Mouse (Mus musculus) cerebellum, postnatal 25 days (tissue): ENCODE measurements around the gene Slamf9.

ENCODE experiments used
- DNase-seq, 2 experiments: peaks; one replicate each; pipeline ENCODE4 v3.0.0; 2021; ENCODE audit warnings: mixed read lengths in 2 of 2

Gene Slamf9

DNA sequence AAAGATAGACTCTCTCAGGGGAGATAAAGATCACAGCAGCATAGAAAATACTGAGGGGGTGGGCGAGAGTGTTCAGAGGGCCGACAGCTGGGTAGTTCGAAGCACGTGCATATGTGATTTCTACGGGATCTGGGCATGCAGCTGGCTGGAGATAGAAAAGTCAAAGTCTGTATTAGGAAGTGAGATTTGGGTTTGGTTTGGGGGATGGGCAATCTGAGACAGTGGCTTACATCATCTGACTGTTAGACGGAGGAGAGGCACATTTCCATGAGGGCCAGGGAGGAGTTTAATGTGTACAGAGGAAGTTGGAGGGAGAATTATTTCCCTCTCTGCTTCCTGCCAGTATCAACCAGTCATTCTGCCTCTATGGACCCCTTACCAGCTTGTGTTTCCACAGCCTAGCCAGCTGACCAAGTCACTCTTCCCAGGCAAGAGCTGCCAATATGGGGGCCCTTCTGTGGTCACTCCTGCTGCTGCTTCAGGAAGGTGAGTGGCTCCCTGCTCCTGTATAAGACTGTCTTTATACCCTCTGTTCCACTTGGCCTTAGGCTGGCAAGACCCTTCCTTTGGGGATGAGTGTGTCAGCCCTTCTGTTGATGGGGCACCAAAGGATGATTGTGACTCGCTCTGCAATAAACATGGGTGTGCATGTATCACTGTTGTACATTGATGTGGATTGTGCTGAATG, at the start of gene Slamf9:
Slamf9 (plus strand) TSS at position 305 of the 688 bp plus-strand sequence.
- no peak for DNase-seq

DNA sequence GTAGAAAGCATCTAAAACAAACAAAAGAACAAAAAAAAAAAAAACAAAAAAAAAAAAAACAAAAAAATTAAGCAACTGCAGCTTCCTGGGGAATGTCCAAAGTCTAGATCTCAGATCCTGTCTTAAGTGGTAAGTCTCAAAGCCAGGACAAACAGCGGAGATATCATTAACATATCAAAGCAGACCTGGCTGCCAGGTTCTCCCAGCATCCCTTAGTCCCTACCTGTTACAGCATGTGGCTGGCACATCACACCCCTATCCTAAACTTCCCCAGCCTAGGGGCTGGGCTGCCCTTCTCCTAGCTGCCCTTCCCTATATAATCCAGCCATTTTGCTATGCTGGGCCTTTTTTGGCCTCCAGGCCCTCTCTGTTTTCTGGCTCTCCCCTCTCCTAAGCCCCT, 48.7 kb upstream of the Slamf9 start:
- DNase-seq, result no peak

DNA sequence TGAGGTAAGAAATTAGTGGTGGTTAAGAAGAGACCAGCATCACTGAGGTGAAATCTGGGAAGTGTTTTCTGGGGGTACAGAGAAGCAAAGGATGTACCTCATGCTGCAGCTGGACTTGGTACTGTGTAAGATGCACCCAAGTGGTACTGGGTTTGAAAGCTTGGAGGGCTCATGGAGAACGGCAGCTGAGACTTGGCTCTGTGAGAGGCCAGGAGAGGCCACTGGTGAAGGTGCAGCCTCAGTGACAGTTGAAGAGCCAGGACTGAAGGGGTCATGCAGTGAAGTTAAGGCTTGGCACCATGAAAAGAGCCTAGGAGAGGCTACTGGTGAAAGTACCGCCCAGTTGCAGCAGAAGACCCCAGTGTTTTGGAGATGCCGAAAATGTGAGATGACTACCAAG, 47.3 kb upstream of the Slamf9 start:
- no peak for DNase-seq

DNA sequence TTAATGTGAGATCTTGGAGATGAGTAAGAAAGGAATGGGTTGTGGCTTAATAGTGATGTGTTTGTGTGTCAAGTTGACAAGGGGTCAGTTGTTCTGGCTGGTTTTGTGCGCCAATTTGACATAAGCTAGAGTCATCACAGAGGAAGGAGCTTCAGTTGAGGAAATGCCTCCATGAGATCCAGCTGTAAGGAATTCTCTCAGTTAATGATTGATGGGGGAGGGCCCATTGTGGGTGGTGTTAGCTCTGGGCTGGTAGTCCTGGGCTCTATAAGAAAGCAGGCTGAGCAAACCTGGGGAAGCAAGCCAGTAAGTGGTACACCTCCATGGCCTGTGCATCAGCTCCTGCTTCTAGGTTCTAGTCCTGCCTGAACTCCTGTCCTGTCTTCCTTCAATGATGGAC, 46.5 kb upstream of the Slamf9 start:
- DNase-seq, result no peak

DNA sequence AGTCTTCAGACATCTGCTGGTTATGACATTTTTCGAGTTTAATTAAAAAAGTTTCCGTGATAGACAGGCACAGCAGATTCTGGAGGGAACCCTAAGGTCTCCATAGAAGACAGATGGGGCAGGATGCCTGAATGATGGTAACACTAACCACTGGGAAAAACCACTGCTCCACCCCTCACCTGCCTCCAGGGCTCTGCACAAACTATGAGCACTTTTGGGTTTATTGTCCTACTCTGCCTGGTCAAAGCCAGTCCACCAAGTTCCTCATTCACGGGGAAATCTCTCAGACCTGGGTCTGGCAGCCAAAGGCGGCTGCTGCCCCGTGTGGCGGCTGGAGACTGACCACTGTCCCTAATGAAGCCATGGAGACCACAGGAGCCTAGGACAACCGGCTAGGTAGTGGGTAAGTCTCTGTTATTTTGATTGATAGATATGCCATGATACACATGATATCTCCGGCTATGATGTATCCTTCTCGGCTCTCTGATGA, 44.4 kb upstream of the Slamf9 start:
- DNase-seq, result no peak

DNA sequence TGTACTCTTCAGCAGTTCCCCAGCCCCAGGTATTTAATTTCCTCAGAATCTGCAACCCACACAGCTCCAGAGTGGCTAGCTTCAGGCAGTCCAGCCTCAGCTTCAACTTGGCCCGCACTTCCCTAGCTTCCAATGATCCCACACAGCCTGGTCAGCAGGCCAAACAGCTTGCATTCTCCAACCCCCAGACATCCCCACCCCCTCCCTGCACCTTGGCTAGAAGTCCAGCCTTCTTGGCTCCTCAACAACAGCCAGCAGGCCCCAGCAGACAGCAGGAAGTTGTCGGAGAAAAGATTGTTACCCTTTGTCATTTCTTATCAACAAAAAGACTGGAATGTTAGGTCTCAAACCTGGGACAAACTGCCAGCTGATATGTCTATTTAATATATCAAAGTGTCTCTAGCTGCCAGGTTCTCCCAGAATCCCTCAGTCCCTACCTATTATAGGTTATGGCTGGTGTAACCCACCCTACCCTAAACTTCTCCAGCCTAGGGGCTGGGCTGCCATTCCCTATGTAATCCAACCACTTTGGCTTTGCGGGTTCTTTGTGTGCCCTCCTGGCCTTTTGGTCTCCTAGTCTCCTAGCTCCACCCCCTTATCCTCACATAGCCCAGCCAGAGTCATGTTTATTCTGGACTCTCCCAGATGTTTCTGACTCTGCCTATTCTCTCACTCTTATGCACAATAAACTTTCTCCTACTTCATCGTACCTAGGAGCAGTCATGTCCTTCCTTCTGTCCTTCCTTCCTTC, 43.1 kb upstream of the Slamf9 start:
- peak; percentile 16 to 43 for DNase-seq

DNA sequence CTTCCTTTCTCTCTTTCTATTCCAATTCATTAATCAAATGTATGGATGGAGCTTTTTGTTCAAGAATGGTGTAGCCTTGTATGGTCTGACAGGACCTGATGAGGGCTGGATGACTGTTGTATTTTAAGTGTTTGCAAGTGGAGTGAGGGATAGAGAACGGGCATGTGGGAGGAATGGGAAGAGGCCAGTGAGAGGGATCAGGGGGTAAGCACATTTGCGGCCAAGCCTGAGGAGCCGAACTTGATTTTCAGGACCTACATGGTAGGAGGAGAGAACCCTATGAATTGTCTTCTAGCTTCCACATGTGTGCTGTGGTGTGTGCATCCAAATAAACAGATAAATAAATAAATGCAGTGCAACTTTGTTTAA, 42.6 kb upstream of the Slamf9 start:
- no peak for DNase-seq

DNA sequence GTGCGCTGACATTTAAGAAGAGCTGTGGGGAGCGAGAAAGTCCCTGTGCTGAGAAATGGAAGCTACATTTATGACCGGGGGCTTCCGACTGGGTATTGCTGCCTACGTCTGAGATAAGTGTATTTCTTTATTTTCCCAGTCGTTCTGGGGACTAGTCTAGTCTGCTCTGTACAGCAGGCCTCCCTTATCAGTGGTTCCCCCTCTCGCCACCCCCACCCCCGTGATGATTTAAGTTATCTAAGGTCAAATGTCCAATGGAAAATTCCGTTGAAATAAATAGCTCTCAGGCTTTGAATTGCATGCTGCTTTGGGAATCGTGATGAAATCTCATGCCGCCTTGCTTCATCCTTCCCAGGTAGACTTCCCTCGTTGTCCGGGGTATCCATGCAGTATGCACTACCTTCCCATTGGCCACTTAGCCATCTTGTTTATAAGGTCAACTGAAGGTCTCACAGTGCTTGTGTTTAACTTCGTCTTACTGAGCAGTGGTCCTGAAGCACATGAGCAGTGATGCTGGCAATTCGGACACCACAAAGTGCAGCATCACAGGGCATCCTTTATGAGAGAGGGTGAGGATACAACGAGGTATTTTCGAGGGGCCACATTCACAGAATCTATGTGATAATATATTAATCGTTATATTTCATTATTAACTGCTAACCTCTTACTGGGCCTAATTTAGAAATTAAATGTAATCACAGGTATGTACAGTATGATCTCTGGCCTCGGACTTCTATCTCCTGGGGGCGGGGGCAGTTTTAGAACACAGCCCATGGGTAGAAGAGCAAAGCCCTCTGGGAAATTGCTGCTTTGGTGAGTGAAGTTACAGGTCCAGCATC, 41.9 kb upstream of the Slamf9 start:
- DNase-seq, result no peak

DNA sequence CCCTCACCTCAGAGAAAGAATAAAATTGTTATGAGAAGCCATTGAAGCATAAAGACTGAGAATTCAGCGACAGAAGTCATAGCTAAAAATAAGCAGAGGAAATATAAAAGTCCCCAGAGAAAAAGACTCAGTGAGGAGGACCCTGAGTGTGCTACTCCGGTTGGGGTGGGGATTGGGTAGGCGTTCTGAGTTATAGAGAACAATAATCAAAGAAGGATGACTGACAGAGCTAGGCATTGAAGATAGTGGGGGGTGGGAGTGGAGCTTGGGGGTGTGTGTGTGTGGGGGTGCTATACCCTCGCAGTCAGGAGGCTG, 41.4 kb upstream of the Slamf9 start:
- no peak for DNase-seq

DNA sequence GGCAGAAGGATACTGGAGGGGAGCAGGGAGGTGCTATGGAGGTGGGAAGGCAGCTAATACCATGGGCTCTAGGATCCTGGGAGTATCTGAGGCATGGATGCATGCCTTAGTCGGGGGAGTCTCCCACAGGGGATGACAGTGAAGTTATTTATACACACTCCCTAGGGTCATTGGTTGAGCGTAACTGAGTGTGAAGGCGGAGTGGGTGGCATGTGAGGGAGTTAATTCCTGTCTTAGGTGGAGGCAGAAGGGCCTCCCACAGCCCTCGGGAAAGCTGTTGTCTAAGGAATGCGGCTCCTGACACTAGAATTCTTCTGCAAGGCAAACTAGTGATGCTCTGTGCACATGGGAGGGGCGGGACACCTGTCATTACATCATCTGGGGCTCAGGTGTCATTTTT, 38.4 kb upstream of the Slamf9 start:
- DNase-seq, result no peak

DNA sequence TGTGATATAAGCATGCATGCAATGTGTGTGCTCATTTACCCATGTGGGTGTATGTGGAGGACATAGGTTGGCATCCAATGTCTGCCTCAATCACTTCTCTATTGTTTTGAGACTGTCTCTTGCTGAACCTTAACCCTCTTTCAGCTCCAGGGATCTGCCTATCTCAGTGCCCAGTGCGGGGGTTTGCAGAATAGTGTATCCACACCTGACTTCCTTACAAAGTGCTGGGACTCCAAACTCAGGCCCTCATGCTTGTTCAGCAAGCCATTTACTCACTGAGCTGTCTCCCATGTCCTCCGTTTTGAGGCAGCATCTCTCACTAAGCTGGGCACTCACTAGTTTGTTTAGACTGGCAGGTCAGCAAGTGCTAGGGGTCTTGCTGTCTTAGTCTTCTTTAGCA, 36.5 kb upstream of the Slamf9 start:
- no peak for DNase-seq

DNA sequence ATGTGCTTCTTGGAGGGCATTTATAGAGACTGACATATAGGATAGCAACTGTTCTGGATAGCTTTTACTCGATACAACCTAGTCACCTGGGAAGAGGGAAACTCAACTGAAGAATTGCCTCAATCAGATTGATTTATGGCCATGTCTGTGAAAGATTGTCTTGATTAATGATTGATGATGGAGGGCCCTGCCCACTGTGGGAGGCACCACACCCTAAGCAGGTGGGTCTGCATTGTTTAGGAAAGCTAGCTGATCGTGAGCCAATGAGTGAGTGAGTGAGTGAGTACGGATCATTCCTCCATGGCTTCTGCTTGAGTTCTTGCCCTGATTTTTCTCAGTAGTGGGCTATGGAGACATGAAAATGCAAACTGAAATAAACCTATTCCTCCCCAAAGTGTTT, 34.6 kb upstream of the Slamf9 start:
- DNase-seq, result no peak

DNA sequence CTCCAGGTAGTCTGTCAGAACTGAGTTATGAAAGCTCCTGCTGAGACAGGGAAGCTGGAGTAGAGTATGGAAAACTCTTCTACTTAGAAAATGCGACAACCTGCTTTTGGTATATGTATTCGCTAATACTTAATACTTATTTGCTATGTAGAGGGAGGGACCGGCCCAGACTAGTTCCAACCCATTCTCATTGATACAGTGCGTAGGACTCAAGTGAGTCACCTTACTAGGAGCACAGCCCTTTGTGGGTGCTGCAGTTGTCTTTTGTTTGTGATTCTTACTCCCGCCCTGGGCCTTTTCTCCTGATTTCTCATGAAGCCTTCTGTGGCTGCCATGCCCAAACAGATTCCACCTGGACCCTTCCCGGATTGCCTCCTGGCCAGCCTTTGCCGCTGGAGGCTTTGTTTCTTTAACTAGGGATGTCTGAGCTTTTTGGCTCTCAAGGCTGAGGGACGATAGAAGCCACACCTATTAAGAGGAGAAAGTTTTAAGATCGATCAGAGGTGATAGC, 33.2 kb upstream of the Slamf9 start:
- DNase-seq, result no peak

DNA sequence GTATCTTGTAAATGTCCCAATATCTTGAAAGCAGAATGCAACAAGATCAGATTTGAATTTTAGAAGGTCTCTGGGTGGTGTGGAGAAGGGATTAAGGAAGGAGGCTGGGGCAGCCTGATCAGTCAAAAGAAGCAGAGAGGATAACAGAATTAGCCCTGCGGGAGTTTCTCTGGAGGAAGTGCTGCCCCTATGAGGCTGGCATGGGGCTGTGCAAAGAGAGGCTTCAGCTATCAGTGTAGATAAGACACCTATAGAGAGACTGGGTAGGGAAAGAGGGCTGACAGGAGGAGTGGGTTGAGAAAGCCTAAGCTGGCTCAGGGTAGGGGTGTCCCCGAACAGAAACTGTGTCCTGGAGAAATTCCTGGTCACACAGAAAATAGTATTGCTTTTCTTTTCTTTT, 24.9 kb upstream of the Slamf9 start:
- no peak for DNase-seq

DNA sequence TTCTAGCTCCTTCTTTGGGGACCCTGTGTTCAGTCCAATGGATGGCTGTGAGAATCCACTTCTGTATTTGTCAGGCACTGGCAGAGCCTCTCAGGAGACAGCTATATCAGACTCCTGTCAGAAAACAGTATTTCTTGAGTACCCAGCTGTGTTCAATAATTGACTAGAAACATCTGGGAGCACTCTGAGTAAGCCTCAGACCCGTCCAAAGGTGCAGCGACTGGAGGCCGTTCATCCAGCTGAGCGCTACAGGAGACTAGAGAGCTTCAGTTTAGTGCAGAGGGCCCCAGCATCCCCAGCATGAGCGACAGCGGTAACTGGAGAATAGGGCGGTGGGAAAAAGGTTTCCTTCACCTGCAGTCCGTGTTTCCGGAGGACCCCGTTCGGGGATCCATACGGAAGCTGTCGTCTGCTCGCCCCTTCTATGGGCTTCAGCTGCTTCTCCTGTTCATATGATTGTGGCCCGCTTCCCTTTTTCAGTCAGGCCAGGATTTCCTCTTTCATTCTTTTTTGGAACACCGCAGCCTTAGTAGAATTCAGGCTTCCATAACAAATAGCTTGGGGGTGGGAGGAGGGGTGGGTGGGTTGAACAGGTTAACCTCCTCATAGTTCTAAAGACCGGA, 24.2 kb upstream of the Slamf9 start:
- DNase-seq, result no peak

DNA sequence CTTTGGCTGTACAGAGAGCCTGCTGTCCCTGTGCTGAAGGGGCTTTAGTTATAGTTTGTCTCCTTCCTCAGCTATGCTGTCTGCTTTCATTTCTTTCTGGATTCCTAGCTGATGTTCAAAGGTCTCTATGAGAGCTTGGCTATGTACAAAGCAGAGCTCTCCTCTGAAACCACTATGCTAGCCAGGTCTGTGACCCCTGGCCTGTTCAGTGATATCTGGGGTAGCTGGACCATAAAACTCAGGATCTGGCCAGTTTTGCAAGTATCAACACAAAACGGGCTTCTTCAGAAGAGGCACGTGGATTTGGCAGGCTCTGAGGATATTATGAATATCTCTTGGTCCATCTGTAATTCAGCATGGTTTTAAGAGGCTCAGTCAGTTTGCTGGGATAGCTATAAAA, 22.2 kb upstream of the Slamf9 start:
- no peak for DNase-seq

DNA sequence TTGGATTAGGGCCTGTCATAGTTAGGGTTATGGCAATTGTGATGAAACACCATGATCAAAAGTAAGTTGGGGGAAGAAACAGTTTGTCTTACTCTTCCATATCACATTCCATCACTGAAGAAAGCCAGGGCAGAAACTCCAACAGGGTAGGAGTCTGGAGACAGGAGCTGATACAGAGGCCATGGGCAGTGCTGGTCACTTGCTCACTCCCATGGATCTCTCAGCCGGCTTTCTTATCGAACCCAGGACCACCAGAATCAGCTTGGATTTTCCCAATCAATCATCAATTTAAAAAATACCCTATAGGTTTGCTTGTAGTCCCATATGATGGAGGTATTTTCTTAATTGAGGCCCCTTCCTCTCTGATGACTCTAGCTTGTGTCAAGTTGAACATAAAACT, 21.3 kb upstream of the Slamf9 start:
- DNase-seq, result no peak

DNA sequence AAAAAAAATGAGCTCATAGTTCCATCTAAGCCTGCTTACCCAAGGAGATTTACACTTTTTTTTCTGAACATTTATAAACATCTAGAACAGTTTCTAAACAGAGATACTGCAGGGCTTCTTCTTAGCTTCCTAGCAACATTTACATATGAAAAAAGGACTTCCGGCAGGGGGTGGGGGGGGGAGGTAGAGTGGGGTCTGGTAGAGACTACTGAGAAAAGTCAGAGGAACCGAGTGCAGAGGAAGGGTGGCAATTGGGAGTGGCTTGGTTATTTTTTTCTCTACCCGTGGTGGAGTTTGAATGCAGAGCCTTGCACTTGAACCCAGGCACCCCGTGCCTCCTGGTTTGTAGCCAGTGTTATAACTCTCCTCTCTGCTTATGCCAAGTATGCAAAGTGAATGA, 19.7 kb upstream of the Slamf9 start:
- no peak for DNase-seq

DNA sequence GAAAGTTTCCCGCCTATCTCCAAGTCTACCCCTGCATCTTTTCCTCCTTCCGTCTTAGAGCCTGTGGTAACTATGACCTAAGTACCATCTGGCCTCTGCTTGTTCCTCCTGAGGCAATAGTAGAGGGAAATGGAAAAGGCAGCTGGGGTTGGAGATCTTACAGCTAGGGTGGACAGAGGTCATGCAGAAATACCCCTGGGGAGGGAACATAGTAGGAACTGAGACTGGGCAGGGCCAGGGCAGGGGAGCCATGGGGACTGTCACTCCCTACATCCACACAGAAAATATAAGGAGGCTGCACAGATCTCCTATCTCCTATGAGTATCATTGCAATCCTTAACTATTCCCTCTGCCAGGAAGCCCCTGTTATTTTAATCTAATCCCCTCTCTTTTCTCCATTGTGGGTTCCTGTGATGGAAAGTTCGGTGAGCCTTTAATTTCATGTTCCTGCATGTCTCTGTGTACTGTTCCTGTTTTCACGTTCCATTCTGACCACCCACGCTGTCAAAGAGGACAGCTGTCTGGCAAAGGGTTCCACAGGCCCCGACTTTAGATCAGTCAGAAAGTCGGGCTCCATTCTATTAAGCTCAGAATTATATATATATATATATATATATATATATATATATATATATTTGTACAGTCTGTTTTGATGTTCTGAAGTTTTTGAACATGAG, 19.0 kb upstream of the Slamf9 start:
- DNase-seq, result no peak

DNA sequence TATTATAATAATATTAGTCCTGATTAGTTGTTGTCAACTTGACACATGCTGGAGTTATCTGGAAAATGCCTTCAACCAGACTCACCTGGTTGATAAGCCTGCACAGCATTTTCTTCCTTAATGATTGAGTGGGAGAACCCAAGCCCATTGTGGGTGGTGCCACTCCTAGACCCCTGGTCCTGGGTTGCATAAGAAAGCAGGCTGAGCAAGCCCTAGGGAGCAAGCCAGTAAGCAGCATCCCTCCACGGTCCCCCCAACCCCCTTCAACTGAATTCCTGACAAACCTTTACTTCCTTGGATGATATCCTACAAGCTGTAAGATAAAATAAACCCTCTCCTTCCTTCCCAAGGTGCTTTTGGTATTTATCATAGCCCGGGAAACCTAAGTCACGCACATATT, 18.0 kb upstream of the Slamf9 start:
- DNase-seq, result no peak

DNA sequence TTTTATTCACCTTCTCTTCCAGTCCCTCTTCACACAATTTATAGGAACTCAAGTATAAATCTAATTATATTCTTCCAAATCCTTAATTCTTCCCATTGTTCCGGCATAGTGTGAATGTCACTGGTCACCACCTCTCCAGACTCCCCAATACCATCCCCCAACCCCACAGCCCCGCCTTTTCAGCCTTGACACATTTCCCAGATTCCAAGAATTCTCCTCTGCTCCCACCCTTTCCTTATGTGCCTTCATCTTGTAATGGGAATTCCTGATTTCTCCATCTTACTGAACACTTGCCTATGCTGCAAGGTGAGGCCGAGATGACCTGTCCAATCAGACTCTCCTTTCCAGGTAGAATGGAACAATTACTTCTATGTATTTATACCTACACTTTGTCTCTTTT, 17.1 kb upstream of the Slamf9 start:
- DNase-seq, result no peak

DNA sequence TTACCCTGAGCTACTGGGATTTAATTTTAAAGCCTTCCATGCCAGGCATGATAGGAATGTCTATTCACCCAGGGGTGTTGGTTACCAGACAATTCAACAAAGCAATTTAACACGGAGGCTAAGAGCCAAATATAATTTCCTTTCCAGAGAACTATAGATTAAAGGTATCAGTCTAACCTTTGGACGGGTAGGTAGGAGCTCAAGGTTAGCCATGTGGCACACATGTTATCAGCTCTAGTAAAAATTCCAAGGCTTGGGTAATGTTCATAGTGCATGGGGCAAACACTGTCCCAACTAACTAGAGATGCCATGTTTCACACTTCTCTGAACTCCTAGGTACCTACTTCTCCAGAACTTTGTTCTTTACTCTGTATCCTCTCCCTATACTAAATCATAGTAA, 13.6 kb upstream of the Slamf9 start:
- DNase-seq, result no peak

DNA sequence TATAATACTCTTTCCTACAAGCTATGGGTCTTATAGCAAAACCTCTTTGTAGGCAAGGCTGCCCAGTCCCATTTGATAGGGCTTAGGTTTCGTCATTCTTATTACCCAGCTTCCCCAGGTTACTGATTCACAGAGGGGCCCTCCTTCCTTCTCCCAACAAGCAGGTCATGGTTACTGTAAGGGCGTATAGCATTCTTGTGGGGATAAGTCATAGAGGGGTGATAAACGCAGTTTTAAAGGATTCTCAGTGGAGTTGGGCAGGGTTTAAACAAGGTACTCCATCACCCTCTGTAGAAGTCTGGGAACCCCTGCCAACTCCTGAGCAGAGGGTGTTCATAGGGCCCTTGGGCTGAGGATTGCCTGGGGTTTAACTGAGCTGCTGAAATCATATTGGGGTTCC, 12.6 kb upstream of the Slamf9 start:
- DNase-seq, result no peak
